Mouse (Mus musculus) cerebellum, adult 11 months (tissue): ENCODE measurements around the gene Cdc42ep3.

Experiments
- DNase-seq: peaks from one replicate; pipeline ENCODE4 v3.0.0; 2022

The Cdc42ep3 gene

GRCm38 (mm10) chr17:79285030-79285601 lies 69.8 kb downstream of the Cdc42ep3 start:
- DNase-seq = no peak
